Mouse (Mus musculus) G1E-ER4 (cell line): ENCODE results near the gene Ppp1r14c. TPM values are rescaled to one million over a fixed set of nuclear protein-coding genes. Genes with fewer than 3 reads are reported as not detected.

Experiments
- GATA1 ChIP-seq: IDR thresholded peaks from one replicate; pipeline ENCODE4 v1.8.0; 2012; ENCODE audit warnings: low read length, inconsistent platforms
- polyA plus RNA-seq: library from polyadenylated mRNA; stranded (reverse); fragments of >175 nt; gene quantifications from 2 replicates; pipeline ENCODE4 v1.2.3, GENCODE M21; 2012

Gene Ppp1r14c
- polyA plus RNA-seq, 1 experiment = not detected

GRCm38 (mm10) chr10:3507484-3508221, 141.8 kb downstream of the Ppp1r14c start:
- no peak for TF ChIP-seq GATA1

DNA sequence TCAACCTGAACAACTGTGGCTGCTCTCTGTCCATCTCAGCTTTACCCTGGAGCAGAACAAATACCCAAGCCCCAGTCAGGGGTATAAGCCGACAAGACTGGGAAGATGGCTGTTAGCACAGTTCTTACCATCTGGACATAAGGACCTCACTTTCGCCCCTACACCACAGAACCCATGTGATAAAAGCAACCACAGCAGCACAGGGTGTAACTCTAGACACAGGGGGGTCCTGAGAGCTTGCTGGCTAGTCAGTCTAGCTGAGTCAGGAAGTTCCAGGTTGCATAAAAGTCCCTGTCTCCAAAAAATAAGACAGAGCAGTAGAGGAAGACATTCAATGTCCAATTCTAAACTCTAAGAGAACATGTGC, 142.3 kb downstream of the Ppp1r14c start:
- TF ChIP-seq GATA1 = no peak

DNA sequence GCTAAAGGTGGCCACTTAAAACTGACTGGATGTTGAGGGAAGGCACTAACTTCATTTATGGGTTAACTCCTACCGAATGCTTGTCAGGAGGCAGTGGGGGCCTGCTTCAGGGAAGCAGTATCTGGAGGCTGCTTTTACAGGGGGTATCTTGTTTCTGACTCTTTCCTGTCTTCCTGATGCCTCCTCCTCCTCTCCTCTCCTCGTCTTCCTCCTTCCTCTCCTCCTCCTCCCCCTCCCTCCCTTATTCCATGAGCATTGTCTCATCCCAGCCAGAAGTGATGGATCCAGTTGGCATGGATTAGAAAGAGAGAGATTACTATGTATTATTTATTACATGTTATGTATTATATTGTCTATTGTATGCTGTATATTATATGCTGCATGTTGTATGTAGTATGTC, 142.9 kb downstream of the Ppp1r14c start:
- no peak for TF ChIP-seq GATA1

- no peak for TF ChIP-seq GATA1
These were observed 143.9 kb downstream of the Ppp1r14c start for GRCm38 (mm10) chr10:3509663-3510277.

- no peak for TF ChIP-seq GATA1
These were observed 144.6 kb downstream of the Ppp1r14c start for GRCm38 (mm10) chr10:3510486-3510885.

DNA sequence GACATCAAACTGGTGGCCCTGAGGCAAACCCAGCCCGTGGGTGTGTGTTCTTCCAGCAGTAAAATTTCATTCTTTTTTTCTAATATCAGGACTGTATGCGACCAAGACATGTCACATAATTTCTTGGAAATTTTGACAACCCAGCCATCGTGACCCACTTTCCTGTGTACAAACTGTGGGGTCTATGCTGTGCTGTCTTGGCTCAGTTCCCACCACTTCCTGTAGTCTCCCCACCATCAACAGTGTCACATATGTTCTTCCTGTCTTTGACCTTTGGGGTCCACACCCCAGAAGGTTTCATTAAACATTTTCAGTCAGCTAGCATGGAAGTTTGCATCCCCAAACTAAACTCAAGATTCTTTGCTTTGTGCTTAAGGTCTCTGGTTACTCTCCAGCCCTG, 145.5 kb downstream of the Ppp1r14c start:
- no peak for TF ChIP-seq GATA1

DNA sequence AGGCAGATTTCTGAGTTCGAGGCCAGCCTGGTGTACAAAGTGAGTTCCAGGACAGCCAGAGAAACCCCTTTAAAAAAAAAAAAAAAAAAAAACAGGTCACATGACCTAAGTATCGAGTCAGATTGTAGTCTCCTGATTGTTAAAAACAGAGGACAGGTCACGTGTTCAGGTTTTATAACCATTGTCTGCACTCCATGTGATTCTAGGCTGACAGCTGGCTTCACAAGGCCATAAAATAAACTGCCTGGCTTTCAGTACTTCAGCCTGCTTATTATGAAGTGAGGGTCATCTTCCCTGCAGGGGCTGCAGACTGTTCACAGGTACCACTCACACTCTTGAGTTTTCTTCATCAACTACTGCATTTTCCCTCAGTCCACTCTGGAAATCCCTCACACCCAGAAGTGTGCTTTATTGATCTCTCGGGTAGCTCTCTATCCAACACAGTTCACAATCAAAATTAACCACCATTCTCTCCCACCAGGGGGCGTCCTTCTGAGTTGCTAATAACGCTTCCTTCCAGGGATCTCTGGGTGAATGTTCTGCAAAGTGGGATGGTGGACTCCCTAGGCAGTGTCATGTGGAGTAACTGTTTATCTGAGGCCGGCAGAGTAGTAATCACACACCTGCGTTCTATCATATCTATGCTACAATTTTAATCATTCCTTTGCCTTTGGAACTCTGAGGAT, 146.9 kb downstream of the Ppp1r14c start:
- TF ChIP-seq GATA1 = no peak

DNA sequence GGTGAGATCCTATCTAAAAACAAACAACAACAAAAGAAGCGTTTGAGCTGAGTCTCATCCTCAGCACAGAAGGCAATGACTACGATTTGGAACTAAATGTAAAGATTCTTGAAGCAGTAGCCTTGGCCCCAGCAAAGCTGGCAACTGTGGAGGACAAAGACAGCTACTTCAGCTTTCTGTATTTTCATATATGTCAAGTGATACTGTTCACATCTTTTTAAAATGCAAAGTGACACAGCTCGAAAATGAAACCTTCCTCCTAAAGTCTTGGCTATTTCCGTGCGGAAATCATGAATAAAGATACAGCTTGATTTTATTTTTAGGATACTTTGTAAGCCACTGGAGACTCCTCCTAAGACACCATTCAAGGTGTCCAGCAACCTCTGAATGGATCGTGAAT, 148.1 kb downstream of the Ppp1r14c start:
- no peak for TF ChIP-seq GATA1

Other genes starting within 250 kb of the Ppp1r14c start
- gene H60c, start 98.3 kb upstream of the Ppp1r14c start, polyA plus RNA-seq = not detected in 2 replicates
- gene Iyd, start 174.2 kb downstream of the Ppp1r14c start, polyA plus RNA-seq = not detected in 2 replicates